Mouse (Mus musculus) right cerebral cortex, postnatal 10 days (tissue): ENCODE data around the gene Trmt1.

Source experiments
- DNase-seq, 2 experiments: peaks; one replicate each; pipeline ENCODE4 v3.0.0; 2021; ENCODE audit warnings: low spot score in 2 of 2

The Trmt1 gene

GRCm38 (mm10) chr8:84689091-84689915 lies 3.2 kb downstream of the Trmt1 start:
- DNase-seq: peak; percentile 96

- no peak for DNase-seq
Observed at GRCm38 (mm10) chr8:84693332-84693731, 7.2 kb downstream of the Trmt1 start.

GRCm38 (mm10) chr8:84695140-84695539 lies 9.0 kb downstream of the Trmt1 start:
- no peak for DNase-seq

- peak; percentile 74 to 78 for DNase-seq
Observed at GRCm38 (mm10) chr8:84697166-84698130, 11.3 kb downstream of the Trmt1 start.

GRCm38 (mm10) chr8:84698288-84698687 lies 12.2 kb downstream of the Trmt1 start:
- DNase-seq: no peak

GRCm38 (mm10) chr8:84698929-84699401 lies 12.9 kb downstream of the Trmt1 start:
- DNase-seq: peak in 1 of 2 experiments; percentile 62

GRCm38 (mm10) chr8:84699861-84700322 lies 13.8 kb downstream of the Trmt1 start:
- DNase-seq: peak; percentile 79 to 87

GRCm38 (mm10) chr8:84700526-84700925 lies 14.4 kb downstream of the Trmt1 start:
- DNase-seq: no peak

GRCm38 (mm10) chr8:84700941-84701911 lies 15.1 kb downstream of the Trmt1 start, which contains the start of gene Lyl1:
Gene Lyl1, plus strand, starts transcription at chr8:84701457.
- peak in 1 of 2 experiments; percentile 59 for DNase-seq

- DNase-seq: no peak
Observed at GRCm38 (mm10) chr8:84702561-84702960, 16.5 kb downstream of the Trmt1 start.

GRCm38 (mm10) chr8:84702963-84703465 lies 16.9 kb downstream of the Trmt1 start:
- DNase-seq: no peak

GRCm38 (mm10) chr8:84703466-84704249 lies 17.6 kb downstream of the Trmt1 start:
- DNase-seq: no peak

GRCm38 (mm10) chr8:84704356-84704755 lies 18.2 kb downstream of the Trmt1 start:
- peak in 1 of 2 experiments; percentile 85 for DNase-seq

GRCm38 (mm10) chr8:84704867-84705831 lies 19.0 kb downstream of the Trmt1 start:
- DNase-seq: no peak

- DNase-seq: no peak
Observed at GRCm38 (mm10) chr8:84705960-84706359, 19.9 kb downstream of the Trmt1 start.

GRCm38 (mm10) chr8:84706610-84707266 lies 20.6 kb downstream of the Trmt1 start:
- no peak for DNase-seq

GRCm38 (mm10) chr8:84707267-84707883 lies 21.3 kb downstream of the Trmt1 start:
- peak in 1 of 2 experiments; percentile 41 for DNase-seq
